Mouse (Mus musculus) thymus, adult 2 months (tissue): ENCODE results near the gene Pde4d.

Experiments
- CTCF ChIP-seq: fragments of 200-500 bp; IDR thresholded peaks from 2 replicates; pipeline ENCODE4 v1.5.1; 2012; ENCODE audit warnings: mild to moderate bottlenecking, control low read depth, low read length, moderate library complexity, borderline replicate concordance; ENCODE audit not compliant: control insufficient read depth, poor library complexity, insufficient read depth; ENCODE audit errors: extremely low read depth
- POLR2A ChIP-seq: fragments of 200-500 bp; IDR thresholded peaks from 2 replicates; pipeline ENCODE4 v1.6.1; 2012; ENCODE audit warnings: mild to moderate bottlenecking, low read length, control low read depth, moderate library complexity; ENCODE audit not compliant: control insufficient read depth, poor library complexity, insufficient read depth; ENCODE audit errors: extremely low read depth

- TF ChIP-seq CTCF, result no peak
- TF ChIP-seq POLR2A, result no peak
Measured at GRCm38 (mm10) chr13:109615785-109616281, 1166.1 kb downstream of the Pde4d start.
